Mouse (Mus musculus): ENCODE results near the gene Gm9603. TPM values are rescaled to one million over a fixed set of nuclear protein-coding genes. Genes with fewer than 3 reads are reported as not detected.
"Not testable (repeated sequence)": the region's sequence is repeated elsewhere in the genome, so short reads cannot be mapped to it uniquely, and the experiment has no call there.

Gm9603 gene
- not detected in 2 replicates for polyA plus RNA-seq (2015; fragmentation: Nextera tagmentation; extraction: Ambion mirVana)

DNA sequence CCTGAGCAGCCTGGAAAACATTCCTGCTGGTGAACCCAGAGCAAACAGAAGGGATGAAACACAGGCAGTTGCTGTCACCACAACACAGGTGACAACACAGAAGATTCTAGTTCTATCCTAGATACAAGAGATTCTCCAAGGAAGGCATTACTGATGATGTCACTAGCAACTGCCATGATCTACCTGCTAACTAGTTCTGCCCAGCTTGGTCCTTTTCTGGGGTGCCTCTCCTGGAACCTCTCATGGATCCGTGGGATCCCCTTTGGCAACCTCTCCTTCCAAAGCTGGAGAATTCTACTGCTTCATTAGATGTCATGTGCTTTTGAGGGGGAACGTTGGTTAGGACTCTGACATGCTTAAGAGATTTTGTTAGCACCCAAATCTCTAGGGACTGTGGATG is at the start of gene Gm9603:
TSS of gene Gm9603 (minus strand) at position 101 of the 400 bp plus-strand sequence.
- WGBS = no CpG with 5 or more reads among the region's 2 CpGs

DNA sequence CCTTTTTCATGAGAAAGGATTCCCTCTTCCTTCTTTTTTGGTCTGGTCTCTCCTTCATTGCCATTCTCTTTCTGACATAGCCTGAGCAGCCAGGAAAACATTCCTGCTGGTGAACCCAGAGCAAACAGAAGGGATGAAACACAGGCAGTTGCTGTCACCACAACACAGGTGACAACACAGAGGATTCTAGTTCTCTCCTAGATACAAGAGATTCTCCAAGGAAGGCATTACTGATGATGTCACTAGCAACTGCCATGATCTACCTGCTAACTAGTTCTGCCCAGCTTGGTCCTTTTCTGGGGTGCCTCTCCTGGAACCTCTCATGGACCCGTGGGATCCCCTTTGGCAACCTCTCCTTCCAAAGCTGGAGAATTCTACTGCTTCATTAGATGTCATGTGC is 54.3 kb downstream of the Gm9603 start, which contains the start of gene Gm8265:
TSS of gene Gm8265 (minus strand) at position 101 of the 400 bp plus-strand sequence.
- not testable (repeated sequence) for H3K4me3 ChIP-seq (ENCODE audit: low read length); H3K4me1 ChIP-seq (ENCODE audit: control insufficient read depth, insufficient read depth, low read length); H3K36me3 ChIP-seq (ENCODE audit: control insufficient read depth, insufficient read depth); H3K4me2 ChIP-seq (ENCODE audit: low read depth, low read length); H3K27me3 ChIP-seq (ENCODE audit: control insufficient read depth, insufficient read depth, low read length); H3K27ac ChIP-seq (ENCODE audit: low read length); H3K9ac ChIP-seq (ENCODE audit: low read length); ATAC-seq (replicated peaks; ENCODE audit: extremely low read depth, insufficient read depth, low FRiP score); H3K9me3 ChIP-seq (replicated peaks; ENCODE audit: control insufficient read depth, low read length)
- no CpG with 5 or more reads among the region's 1 CpGs for WGBS

More for the DNA sequence above, at the start of gene Gm9603:
- H3K27ac ChIP-seq (ENCODE audit: low read length); ATAC-seq (replicated peaks; ENCODE audit: extremely low read depth, insufficient read depth, low FRiP score); H3K4me1 ChIP-seq (ENCODE audit: control insufficient read depth, insufficient read depth, low read length); H3K4me2 ChIP-seq (ENCODE audit: low read depth, low read length); H3K36me3 ChIP-seq (ENCODE audit: control insufficient read depth, insufficient read depth); H3K4me3 ChIP-seq (ENCODE audit: low read length); H3K27me3 ChIP-seq (ENCODE audit: control insufficient read depth, insufficient read depth, low read length); H3K9me3 ChIP-seq (replicated peaks; ENCODE audit: control insufficient read depth, low read length); H3K9ac ChIP-seq (ENCODE audit: low read length): not testable (repeated sequence)

Other genes with a start within 250 kb of the Gm9603 start
- gene Gm3194, start 232.0 kb downstream of the Gm9603 start, polyA plus RNA-seq (2015; fragmentation: Nextera tagmentation; extraction: Ambion mirVana) = 0.10 and 0.26 TPM in 2 replicates
- not detected in 2 replicates for gene Gm8246, start 209.6 kb downstream of the Gm9603 start, polyA plus RNA-seq (2015; fragmentation: Nextera tagmentation; extraction: Ambion mirVana)
- gene Gm3187, start 203.2 kb downstream of the Gm9603 start, polyA plus RNA-seq (2015; fragmentation: Nextera tagmentation; extraction: Ambion mirVana) = not detected in 2 replicates
- 0.11 and 0.75 TPM in 2 replicates for gene Gm3488, start 185.8 kb downstream of the Gm9603 start, polyA plus RNA-seq (2015; fragmentation: Nextera tagmentation; extraction: Ambion mirVana)
- 0.17 TPM in 1 of 2 replicates, not detected in the other for gene Gm3532, start 149.0 kb downstream of the Gm9603 start, polyA plus RNA-seq (2015; fragmentation: Nextera tagmentation; extraction: Ambion mirVana)
- gene Gm8265, start 54.4 kb downstream of the Gm9603 start, polyA plus RNA-seq (2015; fragmentation: Nextera tagmentation; extraction: Ambion mirVana) = not detected in 2 replicates
- 0.07 TPM in 1 of 2 replicates, not detected in the other for gene Gm3373, start 54.1 kb upstream of the Gm9603 start, polyA plus RNA-seq (2015; fragmentation: Nextera tagmentation; extraction: Ambion mirVana)
- 0.27 and 0.64 TPM in 2 replicates for gene Gm3383, start 120.5 kb upstream of the Gm9603 start, polyA plus RNA-seq (2015; fragmentation: Nextera tagmentation; extraction: Ambion mirVana)
- not detected in 2 replicates for gene Gm3424, start 142.9 kb upstream of the Gm9603 start, polyA plus RNA-seq (2015; fragmentation: Nextera tagmentation; extraction: Ambion mirVana)
- 0.09 and 0.10 TPM in 2 replicates for gene Gm8237, start 192.9 kb upstream of the Gm9603 start, polyA plus RNA-seq (2015; fragmentation: Nextera tagmentation; extraction: Ambion mirVana)